Mouse (Mus musculus) bone marrow, adult 2 months (tissue): ENCODE data around the gene Ccdc141. TPM values are rescaled to one million over a fixed set of nuclear protein-coding genes. Genes with fewer than 3 reads are reported as not detected.

ENCODE experiments used
- H3K27ac ChIP-seq: fragments of 200-500 bp; 2 replicates; pipeline ENCODE4 v1.5.1; 2012; ENCODE audit warnings: low read depth, mild to moderate bottlenecking, control low read depth, inconsistent platforms, low read length; ENCODE audit not compliant: control insufficient read depth, poor library complexity, insufficient read depth
- H3K4me1 ChIP-seq: fragments of 200-500 bp; 2 replicates; pipeline ENCODE4 v1.6.1; 2011; ENCODE audit warnings: low read length; ENCODE audit not compliant: control insufficient read depth, insufficient read depth
- H3K4me3 ChIP-seq: fragments of 200-500 bp; replicated peaks from 2 replicates; pipeline ENCODE3; 2011; ENCODE audit warnings: mild to moderate bottlenecking, low read depth, low read length, control low read depth; ENCODE audit not compliant: control insufficient read depth
- CTCF ChIP-seq: fragments of 200-500 bp; IDR thresholded peaks from 2 replicates; pipeline ENCODE4 v1.5.1; 2011; ENCODE audit warnings: low read length, control low read depth; ENCODE audit not compliant: control insufficient read depth, insufficient read depth
- POLR2A ChIP-seq: fragments of 200-500 bp; IDR thresholded peaks from 2 replicates; pipeline ENCODE4 v1.6.1; 2011; ENCODE audit warnings: low read depth, mild to moderate bottlenecking, control low read depth, low read length, borderline replicate concordance; ENCODE audit not compliant: control insufficient read depth
- WGBS: fragments of 180-500 bp; shearing (Covaris S2); methylation state at CpG from one replicate; pipeline ENCODE4 v1.1.7; 2018; 5-methylcytosine and 5-hydroxymethylcytosine counted together
- polyA plus RNA-seq: library from polyadenylated mRNA; stranded (reverse); fragments of >200 nt; gene quantifications from 2 replicates; pipeline ENCODE4 v1.2.4, GENCODE M21; 2011; ENCODE audit warnings: low replicate concordance; ENCODE audit not compliant: missing spikeins, insufficient read depth, insufficient read length

Gene Ccdc141
- polyA plus RNA-seq, 1 experiment = 3.7 TPM

- Histone ChIP-seq H3K4me3 (no peak overlapping the region), H3K27ac (no peak overlapping the region), H3K4me1 (no peaks in the 10 kb centered on the region)
- TF ChIP-seq CTCF = no peak
- TF ChIP-seq POLR2A = no peak
Measured at GRCm38 (mm10) chr2:77084629-77085028, 85.8 kb downstream of the Ccdc141 start.

GRCm38 (mm10) chr2:77081156-77081555 lies 89.3 kb downstream of the Ccdc141 start:
- TF ChIP-seq POLR2A = no peak
- TF ChIP-seq CTCF = no peak
- H3K4me1 ChIP-seq = no peaks in the 10 kb centered on the region
- H3K27ac ChIP-seq = no peak overlapping the region
- WGBS = 65% methylated on average over 2 of the region's 2 CpGs
- H3K4me3 ChIP-seq = no peak overlapping the region

GRCm38 (mm10) chr2:77080657-77081056 lies 89.8 kb downstream of the Ccdc141 start:
- H3K4me1 ChIP-seq = no peaks in the 10 kb centered on the region
- WGBS = 81% methylated on average over 3 of the region's 3 CpGs
- H3K27ac ChIP-seq = no peak overlapping the region
- TF ChIP-seq CTCF = no peak
- TF ChIP-seq POLR2A = no peak
- no peak overlapping the region for H3K4me3 ChIP-seq

GRCm38 (mm10) chr2:77078746-77079145 lies 91.7 kb downstream of the Ccdc141 start:
- Histone ChIP-seq H3K4me1 (no peaks in the 10 kb centered on the region), H3K27ac (no peak overlapping the region), H3K4me3 (no peak overlapping the region)
- WGBS = 84% methylated on average over 4 of the region's 4 CpGs
- TF ChIP-seq POLR2A (no peak), CTCF (no peak)

GRCm38 (mm10) chr2:77074373-77074772 lies 96.1 kb downstream of the Ccdc141 start:
- Histone ChIP-seq H3K4me3 (no peak overlapping the region), H3K4me1 (no peaks in the 10 kb centered on the region), H3K27ac (no peak overlapping the region)
- 60% methylated on average over 6 of the region's 6 CpGs for WGBS
- TF ChIP-seq CTCF (no peak), POLR2A (no peak)

- WGBS = 70% methylated on average over 5 of the region's 5 CpGs
- no peaks in the 10 kb centered on the region for H3K4me1 ChIP-seq
- TF ChIP-seq POLR2A (no peak), CTCF (no peak)
Measured at GRCm38 (mm10) chr2:77073930-77074329, 96.5 kb downstream of the Ccdc141 start.

GRCm38 (mm10) chr2:77065294-77065693 lies 105.1 kb downstream of the Ccdc141 start:
- no peak overlapping the region for H3K27ac ChIP-seq
- H3K4me3 ChIP-seq = no peak overlapping the region
- 81% methylated on average over 6 of the region's 6 CpGs for WGBS
- TF ChIP-seq POLR2A = no peak
- no peak for TF ChIP-seq CTCF
- H3K4me1 ChIP-seq = no peaks in the 10 kb centered on the region

More at GRCm38 (mm10) chr2:77073930-77074329, 96.5 kb downstream of the Ccdc141 start:
- Histone ChIP-seq H3K4me3 (no peak overlapping the region), H3K27ac (no peak overlapping the region)

- TF ChIP-seq POLR2A (no peak), CTCF (no peak)
- Histone ChIP-seq H3K27ac (no peak overlapping the region), H3K4me3 (no peak overlapping the region), H3K4me1 (no peaks in the 10 kb centered on the region)
- WGBS = 55% methylated on average over 3 of the region's 3 CpGs
Measured at GRCm38 (mm10) chr2:77061871-77062270, 108.6 kb downstream of the Ccdc141 start.

GRCm38 (mm10) chr2:77059596-77059995 lies 110.8 kb downstream of the Ccdc141 start:
- TF ChIP-seq CTCF (no peak), POLR2A (no peak)
- WGBS = 65% methylated on average over 8 of the region's 8 CpGs
- H3K4me3 ChIP-seq = no peak overlapping the region
- H3K27ac ChIP-seq = no peak overlapping the region
- H3K4me1 ChIP-seq = no peaks in the 10 kb centered on the region
